Mouse (Mus musculus) left cerebral cortex, postnatal 25 days (tissue): ENCODE results near the gene Mia. TPM values are rescaled to one million over a fixed set of nuclear protein-coding genes. Genes with fewer than 3 reads are reported as not detected.

Experiments used
- DNase-seq, 2 experiments: peaks; one replicate each; pipeline ENCODE4 v3.0.0; 2022; ENCODE audit warnings: low spot score in 2 of 2, mixed read lengths in 1 of 2
- intact Hi-C: fragments of 180-260 bp; cut with DNase I; formaldehyde crosslinking; loops from one replicate; pipeline ENCODE4 v1.15.1; 2025
- total RNA-seq, 2 experiments: library from RNA; stranded (reverse); gene quantifications; 2 replicates each; pipeline ENCODE4 v1.2.3; 2021

Gene Mia
- total RNA-seq, 2 experiments from 2014 or later = 0.62 to 1.7 TPM

DNA sequence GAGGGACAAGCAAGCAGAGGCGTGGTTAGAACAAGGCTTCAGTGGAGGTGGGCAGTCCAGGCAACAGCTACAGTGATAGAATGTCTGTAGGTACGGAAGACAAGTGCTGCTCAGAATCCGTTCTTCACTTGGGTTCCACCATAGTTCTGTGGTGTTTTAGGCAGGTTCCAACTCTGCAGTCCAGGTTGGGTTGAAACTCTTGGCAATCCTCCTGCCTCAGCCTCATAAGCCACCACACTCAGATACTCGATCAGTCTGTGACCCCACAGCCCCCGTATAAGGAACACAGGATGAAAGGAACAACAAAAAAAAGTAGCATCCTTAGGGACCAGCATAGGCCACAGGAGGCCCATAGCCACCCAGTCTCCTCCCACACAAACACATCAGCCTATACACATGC, 11.5 kb upstream of the Mia start:
- intact Hi-C loops = no loop called here
- no peak for DNase-seq

DNA sequence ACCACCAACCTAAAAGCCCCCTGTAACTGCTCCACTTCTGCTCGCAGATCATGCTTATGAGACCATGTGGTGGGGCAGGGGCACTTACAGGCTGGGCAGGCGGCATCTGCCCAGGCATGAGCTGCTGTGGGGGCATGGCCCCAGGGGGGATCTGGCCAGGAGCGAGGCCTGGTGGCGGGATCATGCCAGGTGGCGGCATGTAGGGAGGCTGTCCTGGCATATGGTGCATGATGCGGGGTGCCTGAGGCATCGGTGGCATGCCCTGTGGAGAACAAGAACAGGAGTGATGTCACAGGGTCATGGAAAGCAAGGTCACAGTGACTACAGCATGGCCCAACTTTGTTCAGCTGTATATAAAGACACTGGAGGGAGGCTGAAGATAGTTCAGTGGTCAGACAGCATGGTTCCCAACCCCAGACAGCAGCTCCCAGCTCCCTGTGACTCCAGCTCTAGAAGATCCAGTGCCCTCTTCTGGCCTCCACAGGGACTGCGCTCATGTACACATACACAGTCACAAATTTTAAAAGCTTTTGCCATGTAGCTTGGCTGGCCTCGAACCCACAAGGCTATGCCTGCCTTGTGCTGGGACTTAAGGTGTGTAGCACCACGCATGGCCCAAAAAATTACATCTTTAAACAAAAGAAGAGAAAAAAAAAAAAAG, 8.4 kb upstream of the Mia start:
- no peak for DNase-seq
- intact Hi-C loops = no loop called here

DNA sequence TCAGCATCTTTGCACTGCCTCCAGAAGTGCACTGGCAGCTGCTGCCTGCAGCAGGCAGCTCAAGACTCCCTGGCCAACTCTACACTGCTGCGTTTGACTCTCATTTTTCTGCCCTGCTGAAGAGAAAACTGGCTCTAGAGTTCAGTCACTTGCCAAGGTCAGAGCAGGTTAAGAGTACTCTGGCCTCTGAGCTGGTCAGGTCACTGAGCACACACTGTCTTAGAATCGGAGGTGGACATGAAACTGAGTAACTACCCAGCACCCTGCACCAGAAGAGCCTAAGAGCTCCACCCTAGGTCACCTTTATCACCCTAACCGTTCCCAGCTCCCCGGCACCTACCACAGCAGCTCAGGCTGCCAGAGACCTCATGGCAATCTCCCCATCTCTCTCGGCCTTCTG, 5.0 kb upstream of the Mia start:
- DNase-seq = no peak
- intact Hi-C loops = no loop called here

DNA sequence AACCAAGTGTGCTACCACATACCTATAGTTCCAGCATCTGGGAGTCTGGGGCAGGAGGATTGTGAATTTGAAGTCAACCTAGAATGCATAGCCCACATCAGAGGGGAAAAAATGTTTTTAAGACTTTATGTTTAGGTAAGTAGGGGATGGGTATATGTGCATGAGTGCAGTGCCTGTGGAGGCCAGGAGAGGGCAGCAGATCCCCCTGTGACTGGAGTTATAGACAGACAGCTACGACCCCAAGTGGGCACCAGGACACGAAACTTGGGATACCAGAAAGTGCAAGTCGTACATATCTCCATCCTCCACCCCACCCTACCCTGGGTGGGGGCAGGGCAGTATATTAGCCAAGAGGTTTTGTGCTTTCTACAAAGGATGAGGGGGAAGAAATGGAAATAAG, 4.0 kb upstream of the Mia start:
- no peak for DNase-seq
- intact Hi-C loops = no loop called here

DNA sequence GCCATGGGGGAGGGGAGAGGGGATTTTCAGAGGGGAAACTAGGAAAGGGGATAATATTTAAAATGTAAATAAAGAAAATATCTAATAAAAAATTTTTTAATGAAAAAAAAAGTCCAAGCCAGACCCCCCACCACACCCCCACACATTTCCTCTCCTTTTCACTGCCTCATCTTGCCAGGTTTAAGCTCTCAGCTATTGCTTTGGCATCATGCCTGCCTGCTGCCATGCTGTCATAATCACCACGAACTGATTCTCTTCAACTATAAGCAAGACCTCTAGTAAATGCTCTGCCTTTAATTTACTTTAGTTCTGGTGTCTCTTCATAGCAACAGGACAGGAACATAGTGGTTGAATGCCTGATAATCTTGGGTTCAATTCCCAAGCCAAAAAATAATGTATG, 1.5 kb upstream of the Mia start:
- intact Hi-C loops = no loop called here
- DNase-seq = no peak

DNA sequence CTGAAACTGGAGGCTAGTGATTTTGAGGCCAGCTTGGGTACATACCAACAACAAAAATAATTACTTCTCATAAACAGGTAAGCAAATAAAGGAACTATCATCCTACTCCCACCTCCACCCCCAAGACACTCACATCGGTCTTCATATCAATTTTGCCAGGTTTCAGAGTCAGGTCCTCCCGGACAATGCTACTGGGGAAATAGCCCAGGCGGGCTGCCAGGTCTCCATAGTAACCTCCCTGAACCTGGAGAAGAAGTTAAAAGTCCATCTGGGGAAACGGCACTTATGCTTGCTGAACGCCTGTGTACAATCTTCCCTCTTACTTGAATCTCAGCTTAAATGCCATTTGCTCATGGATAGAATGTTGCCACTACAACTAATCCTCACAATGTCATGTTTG, 921 bp downstream of the Mia start:
- no peak for DNase-seq

DNA sequence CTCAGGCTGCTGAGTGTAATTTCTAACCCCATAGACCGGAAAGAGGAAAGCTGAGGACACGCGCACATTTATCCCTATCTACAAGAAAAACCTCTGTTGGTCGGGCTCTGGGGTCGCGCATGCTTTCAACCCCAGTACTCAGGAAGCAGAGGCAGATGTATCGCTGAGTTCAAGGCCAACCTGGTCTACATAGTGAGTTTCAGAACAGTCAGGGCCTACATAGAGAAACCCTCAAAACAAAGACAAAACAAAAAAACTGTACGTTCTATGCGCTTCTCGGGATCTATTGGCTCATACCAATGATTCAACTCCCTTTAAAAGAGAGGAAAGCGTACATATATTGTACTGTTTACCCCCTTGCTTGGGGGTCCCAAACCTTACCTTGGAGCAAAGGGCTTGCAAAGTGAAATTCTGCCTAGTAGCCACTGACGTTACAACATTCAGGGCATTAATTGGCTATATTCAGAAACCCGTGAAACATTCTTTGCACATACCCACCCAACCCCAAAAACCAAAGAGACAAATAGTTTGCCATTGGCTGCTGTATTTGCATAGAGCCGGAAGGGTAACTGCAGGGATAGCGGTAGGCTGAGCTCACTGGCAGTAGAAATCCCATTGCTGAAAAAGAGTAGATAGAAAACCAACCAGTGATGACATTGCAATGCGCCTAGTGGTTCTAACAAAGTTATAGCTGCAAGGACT, 1.6 kb downstream of the Mia start:
- no peak for DNase-seq
- intact Hi-C loops = loop anchor here (2.0 kb wide), 1 partner anchor 15 kb away; the partner anchor contains the start of gene BC024978

More for the DNA sequence above, 921 bp downstream of the Mia start:
- intact Hi-C loops = no loop called here

DNA sequence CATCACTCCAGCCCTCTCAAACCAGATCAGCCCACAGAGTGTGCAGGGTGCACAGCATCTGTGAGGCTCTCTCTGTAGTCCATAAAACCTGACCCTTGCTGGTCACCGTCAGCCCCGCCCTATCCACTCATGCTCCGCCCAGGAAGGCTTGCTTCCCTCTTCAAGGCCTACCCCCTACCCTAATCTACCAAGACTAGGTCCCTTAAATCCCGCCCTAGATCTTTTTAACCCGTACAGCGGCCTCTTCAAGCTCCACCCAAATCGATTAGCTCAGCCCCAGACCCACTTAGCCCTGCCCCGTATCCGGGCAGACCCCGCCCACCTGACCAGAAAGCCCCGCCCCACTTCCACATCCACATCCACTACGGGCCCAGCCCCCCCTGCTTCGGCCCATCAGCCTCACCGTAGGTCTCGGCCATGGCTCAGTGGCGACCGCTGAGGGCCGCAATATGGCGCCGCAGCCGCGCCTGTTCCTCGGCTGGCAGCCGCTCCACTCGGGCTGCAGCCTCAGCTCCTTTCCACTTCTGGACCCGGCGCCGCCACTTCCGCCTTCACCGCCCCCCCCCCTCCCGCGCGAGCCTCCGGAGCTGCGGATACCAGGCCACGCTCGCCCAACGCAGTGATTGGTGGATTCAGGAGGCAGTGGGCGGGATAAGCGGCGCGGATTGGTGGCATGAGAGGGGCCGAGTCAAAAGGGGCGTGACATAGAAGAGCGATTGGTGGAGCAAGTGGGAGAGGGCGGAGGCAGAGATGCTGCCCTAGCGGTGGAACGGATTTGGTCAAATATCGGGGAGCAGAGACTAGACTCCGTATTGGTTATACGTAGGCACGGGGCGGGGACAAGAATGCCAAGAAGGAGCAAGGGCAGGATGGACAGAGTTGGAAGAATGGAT, 2.4 kb downstream of the Mia start, which contains the start of gene Rab4b:
TSS of gene Rab4b (minus strand) at position 573 of the 893 bp plus-strand sequence.
- DNase-seq = peak; percentile 99 to 100
- intact Hi-C loops = loop anchor here (1.0 to 2.0 kb wide), 2 partner anchors 16 to 54 kb away; partner anchors contain the start of gene BC024978

DNA sequence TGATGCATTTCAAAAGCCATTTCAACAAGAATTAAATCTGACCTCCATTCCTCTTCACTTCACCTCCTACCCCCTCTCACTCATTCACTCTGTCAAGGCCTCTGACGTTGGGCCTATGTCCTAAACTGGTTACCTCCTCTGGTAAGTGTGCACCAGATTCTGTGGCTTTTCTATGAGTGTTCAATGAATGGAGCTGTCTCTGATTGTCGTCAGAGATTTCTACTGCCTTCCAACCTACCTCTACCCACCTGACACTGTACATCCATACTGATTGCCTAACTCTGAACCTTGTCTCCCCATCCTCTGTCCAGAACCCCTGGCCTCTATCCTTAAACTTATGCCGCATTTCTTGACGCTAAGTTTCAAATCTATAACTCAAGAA, 3.0 kb downstream of the Mia start:
- intact Hi-C loops = loop anchor here (1.0 to 2.0 kb wide), 2 partner anchors 17 to 54 kb away; partner anchors contain the start of gene BC024978
- no peak for DNase-seq

DNA sequence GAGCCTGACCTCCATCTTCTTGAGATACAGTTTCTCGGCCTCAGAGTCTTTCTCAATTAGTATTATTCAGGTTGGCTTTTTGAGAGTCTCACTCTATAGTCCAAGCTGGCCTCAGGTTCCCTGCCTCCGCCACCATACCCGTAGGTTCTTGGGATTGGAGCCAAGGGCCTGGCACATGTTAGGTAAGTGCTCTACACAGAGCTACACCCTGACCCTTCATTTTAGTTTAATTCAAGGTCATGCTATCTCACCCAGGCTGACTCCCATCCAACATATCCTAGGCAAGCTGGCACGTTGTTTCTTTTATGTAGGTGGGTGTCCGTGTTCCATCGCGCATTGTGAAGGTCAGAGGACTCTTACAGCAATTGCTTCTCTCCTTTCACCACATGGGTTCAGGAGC, 6.1 kb downstream of the Mia start:
- intact Hi-C loops = no loop called here
- DNase-seq = no peak

DNA sequence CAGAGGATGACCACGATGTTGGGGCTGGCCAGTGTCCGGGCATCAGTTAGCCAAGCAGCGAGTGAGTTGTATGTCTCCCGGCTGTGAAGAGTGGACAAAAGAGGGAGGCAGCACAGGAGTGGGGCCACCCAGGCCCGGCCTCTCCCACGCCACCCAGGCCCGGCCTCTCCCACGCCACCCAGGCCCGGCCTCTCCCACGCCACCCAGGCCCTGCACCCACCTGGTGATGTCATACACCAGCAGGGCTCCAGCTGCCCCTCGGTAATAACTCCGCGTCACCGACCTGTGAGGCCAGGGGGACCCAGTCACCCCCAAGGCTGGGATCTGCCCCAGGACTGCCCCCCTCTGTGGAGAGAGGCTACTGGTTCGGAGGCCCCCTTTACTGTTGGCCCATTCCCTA, 6.5 kb downstream of the Mia start:
- intact Hi-C loops = no loop called here
- DNase-seq = no peak

DNA sequence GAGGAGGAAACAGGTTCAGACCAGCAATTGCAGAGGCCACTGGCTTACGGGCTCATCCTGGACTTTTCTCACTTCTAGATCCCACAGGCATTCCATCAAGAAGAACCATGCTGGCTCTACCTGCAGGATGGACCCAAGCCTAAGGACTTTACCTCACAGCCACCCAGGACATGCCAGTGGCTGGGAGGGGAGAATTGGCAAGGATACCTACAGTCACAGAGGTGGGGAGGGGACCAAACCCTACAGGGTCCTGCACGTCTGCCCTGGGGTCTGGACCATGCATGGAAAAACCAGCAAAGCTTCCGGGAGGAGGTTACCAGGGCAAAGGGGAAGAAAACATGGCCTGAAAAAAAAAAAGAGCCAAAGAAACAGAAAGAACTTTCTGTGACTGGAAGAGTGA, 10.0 kb downstream of the Mia start:
- no peak for DNase-seq
- intact Hi-C loops = no loop called here

DNA sequence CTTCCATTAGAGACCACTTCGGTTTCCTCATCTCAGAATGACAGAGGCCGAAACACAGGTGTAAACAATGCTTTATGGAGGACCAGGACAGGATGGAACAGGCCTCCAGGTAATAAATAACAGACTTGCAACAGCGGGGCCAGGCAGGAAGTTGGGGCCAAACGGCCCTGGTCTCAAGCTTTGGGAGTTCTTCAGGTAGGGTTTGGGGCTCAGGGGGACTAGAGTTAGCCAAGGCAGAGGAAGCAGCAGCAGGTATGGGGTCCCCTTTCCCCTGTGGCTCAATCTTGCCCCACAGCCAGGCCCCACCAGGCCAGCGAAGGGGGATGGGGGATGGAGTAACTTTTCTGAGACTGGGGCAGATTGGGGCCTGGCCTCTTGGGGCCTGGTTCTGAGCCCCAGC, 12.6 kb downstream of the Mia start:
- intact Hi-C loops = loop anchor here (5.0 kb wide), 1 partner anchor 59 kb away; the partner anchor contains the start of gene Itpkc
- DNase-seq = no peak

DNA sequence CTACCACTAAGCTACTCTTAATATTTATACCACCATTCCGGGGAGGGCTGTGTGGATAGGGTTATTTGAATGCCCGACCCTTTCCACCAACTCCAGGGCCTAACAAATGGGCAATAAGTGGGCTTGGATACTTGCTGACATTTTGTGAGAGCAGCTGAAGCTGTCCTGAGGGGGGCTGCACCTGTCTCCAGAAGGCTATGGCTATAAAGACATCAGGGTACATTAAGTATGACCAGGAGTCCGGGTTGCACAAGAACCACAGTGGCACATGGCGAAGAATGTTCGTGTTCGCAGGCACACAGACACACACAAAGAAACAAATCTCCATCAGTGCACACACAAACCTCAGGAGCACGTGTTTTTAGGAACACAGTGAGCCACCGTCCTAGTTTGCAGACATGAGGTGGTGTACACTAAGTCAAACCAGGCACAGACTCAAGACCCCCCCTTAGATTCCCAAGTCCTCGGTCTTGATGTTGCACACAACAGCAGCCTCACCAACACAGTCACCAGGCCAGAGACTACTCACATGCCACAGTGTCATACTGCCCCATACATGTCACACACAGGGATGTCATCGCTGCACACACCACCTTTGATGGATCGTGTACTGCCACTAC, 13.4 kb downstream of the Mia start:
- no peak for DNase-seq
- intact Hi-C loops = loop anchor here (5.0 kb wide), 1 partner anchor 60 kb away; the partner anchor contains the start of gene Itpkc

DNA sequence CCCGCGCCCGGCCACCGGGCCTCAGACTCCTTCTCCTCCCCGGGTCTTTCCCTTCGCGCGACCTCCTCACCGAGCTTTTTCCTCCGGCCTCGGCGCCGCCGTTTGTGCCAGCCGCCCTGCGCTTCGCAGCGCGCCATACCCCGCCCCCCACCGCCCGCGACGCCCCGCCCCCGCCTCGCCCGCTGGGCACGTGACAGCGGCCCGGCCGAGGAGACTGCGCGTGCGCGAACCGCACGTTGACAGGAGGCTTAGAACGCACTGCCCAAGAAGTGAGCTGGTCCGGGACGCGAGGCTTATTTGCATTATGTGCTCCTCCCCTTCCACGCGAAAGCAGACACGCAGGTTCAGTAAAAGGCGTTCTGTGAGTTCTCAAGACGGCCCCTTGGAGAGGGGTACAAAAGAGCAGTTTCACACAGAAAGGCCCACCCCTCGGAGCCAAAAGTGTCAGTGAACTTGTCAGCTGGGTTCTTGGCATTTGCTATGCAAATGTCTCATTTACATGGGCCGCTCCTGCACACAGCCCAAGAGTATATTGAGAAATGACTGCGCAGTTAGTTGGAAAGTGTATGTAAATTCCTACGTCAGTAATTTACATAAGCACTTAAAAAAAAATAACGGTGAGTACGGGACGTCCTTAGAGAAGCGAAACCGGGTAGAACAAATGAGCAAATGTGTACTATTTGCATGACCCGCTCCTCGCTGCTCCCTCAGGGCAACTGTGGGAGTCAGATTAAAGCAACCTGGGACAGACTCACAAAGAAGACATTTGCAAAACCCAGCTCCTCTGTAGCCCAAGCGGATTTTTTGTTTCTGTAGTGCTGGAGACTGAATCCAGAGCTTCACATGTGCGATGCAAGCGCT, 14.1 kb downstream of the Mia start, which contains the start of gene Egln2:
TSS of gene Egln2 (minus strand) at position 189 of the 861 bp plus-strand sequence.
- intact Hi-C loops = loop anchor here (5.0 kb wide), 1 partner anchor 60 kb away; the partner anchor contains the start of gene Itpkc

DNA sequence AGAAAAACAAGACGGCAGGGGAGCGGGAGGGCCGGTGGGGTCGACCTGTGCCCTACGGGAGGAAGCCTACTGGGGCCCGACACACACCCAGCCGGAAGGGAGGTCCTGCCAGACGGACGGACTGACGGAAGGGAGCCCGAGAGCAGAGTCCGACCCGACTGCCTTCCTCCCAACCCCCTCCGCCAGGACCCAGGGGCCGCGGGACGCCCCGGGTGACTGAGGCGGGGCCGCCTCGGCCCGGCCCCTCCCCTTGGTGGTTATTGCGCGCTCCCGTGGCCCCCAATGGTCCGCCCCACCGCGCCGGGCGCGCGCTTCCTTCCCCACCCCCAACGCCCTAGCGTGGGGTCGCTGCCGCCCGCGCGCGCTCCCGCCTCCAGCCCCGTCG, 14.7 kb downstream of the Mia start:
- peak; percentile 67 to 78 for DNase-seq
- intact Hi-C loops = loop anchor here (5.0 kb wide), 1 partner anchor 61 kb away; the partner anchor contains the start of gene Itpkc

More for the DNA sequence above, 14.1 kb downstream of the Mia start, which contains the start of gene Egln2:
- peak; percentile 97 for DNase-seq

DNA sequence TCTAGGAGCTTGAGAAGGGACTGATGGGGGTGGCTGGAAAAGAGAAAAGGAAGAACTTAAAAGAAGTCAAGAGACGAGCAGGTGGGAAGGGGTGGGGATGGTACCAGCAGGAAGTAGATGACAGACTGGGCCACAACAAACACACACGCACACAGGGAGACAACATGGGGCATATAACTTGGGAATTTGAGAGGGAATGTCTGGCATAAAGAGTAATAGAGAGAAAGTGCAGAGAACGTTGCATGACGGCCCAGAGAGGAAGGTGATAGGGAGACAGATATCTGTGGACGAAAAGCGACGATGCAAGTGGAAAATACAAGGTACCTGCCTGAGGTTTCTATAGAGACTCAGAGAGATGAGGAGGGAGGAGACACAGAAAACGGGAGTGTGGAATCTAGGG, 15.3 kb downstream of the Mia start:
- intact Hi-C loops = loop anchor here (5.0 kb wide), 1 partner anchor 62 kb away; the partner anchor contains the start of gene Itpkc
- no peak for DNase-seq

DNA sequence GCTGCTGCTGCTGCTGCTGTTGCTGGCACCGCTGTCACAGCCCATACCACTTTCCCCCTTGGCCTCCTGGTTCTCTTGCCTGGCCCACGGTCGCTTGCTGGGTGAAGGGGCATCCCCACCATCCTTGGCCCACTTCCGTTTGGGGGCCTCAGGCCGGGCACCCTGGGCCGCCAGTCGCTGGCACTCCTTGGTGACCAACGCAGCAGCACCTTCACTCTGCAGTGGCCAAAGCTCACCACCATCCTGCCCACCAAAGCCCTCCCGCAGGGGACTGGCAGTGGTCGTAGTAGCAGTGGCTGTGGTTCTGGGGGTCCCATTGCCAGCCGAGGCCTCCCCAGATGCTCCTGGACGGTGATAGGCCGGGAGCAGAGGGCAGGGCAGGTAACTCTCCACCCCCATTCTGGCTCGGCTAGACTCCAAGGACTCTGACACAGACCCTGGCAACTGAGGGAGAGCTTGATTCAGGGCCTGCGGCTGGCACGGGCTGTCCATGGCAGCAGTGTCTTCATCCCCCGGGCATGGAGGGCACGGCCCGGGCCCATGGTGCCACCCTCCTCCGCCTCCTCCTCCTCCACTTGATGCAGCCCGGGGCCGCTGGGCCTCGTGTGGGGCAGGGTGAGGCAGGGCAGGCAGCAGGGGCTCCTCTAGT, 15.8 kb downstream of the Mia start:
- no peak for DNase-seq
- intact Hi-C loops = loop anchor here (5.0 kb wide), 1 partner anchor 62 kb away; the partner anchor contains the start of gene Itpkc
